Comparison of ENCODE assay signal across 8 mouse cellular contexts in the genomic region with DNA sequence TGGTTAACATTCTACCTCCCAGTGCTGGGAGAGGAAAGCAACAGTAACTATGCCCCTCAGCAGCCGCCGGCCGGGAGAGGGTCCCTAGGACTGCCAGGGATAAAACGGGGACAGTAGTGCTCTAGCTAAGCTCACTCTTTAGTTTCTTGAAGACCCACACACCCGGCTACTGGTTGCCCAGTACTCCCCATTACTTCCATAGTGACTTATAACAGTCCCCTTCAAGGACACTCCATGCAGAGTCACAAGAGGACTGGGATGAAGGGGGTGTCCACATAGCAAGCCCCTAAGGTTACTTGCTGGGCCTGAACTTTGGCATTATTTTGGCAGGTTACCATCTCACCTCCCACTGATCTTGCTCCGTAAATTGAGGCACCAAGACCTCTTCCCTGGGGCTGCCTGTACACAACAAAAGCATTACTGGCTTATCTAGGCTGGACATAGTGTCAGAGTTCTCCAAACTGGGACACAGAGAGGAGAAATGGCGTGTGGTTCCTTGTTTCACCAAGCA. TPM values are rescaled to one million over a fixed set of nuclear protein-coding genes. Genes with fewer than 3 reads are reported as not detected.
DNase-seq lines count a peak whose midpoint lies in the region; ATAC-seq and TF ChIP-seq lines count a peak whose summit lies in the region.

No protein-coding gene starts in this region.

- peak overlapping the region; percentile 65 for H3K4me2 ChIP-seq in liver, embryonic 11.5 days
- peak overlapping the region; percentile 81 for H3K4me2 ChIP-seq in stomach, postnatal 0 days (replicated peaks; ENCODE audit: low read depth)

- 73% methylated on average over 7 of the region's 7 CpGs for WGBS in thymus, adult 2 months
- 42% methylated on average over 7 of the region's 7 CpGs for WGBS in liver, embryonic 11.5 days
- WGBS in stomach, postnatal 0 days, result 62% methylated on average over 7 of the region's 7 CpGs

- ATAC-seq in erythroblast, adult 5-6 weeks (replicated peaks; ENCODE audit: low FRiP score, poor library complexity, severe bottlenecking), result no peak
- no peak for ATAC-seq in liver, embryonic 11.5 days (replicated peaks; ENCODE audit: low FRiP score)
- no peak for ATAC-seq in stomach, postnatal 0 days (ENCODE audit: low FRiP score, low TSS enrichment)

- TF ChIP-seq EP300 in stomach, postnatal 0 days (optimal IDR thresholded peaks at IDR 0.05), result no peak

- TF ChIP-seq POLR2A in thymus, adult 2 months (IDR thresholded peaks at IDR 0.05; ENCODE audit: control insufficient read depth, extremely low read depth, insufficient read depth, low read length, poor library complexity), result no peak

- no peak for DNase-seq in thymus, adult 2 months
- no peak for DNase-seq in thymus, postnatal 10 days (ENCODE audit: low spot score in 2 of 2)
- no peak for DNase-seq in liver, embryonic 11.5 days (ENCODE audit: low spot score)
- DNase-seq in stomach, postnatal 0 days (ENCODE audit: low spot score), result no peak
- DNase-seq in gastrocnemius, postnatal 25 days, result no peak
- no peak for DNase-seq in lung, postnatal 25 days (ENCODE audit: low spot score)

- peak overlapping the region; percentile 87 for H3K4me3 ChIP-seq in erythroblast, embryonic 14.5 days (replicated peaks)
- peak overlapping the region; percentile 64; the same call in 1 of the 2 replicates for H3K4me3 ChIP-seq in thymus, adult 2 months (ENCODE audit: control insufficient read depth, insufficient read depth, low read length)
- peak overlapping the region; percentile 89 for H3K4me3 ChIP-seq in liver, embryonic 11.5 days (ENCODE audit: low read depth, low read length)
- H3K4me3 ChIP-seq in stomach, postnatal 0 days (ENCODE audit: low read depth, low read length), result peak overlapping the region; percentile 80

- peaks cover 63% of the 10 kb centered on the region for H3K36me3 ChIP-seq in erythroblast, embryonic 14.5 days (ENCODE audit: control insufficient read depth)
- H3K36me3 ChIP-seq in thymus, adult 2 months (ENCODE audit: control insufficient read depth, insufficient read depth, low read length), result no peaks in the 10 kb centered on the region
- H3K36me3 ChIP-seq in liver, embryonic 11.5 days (ENCODE audit: control insufficient read depth, insufficient read depth, low read length), result no peaks in the 10 kb centered on the region
- H3K36me3 ChIP-seq in stomach, postnatal 0 days (ENCODE audit: control insufficient read depth, insufficient read depth, low read length), result peaks cover 2% of the 10 kb centered on the region; the same call in 1 of the 2 replicates

- no peak for TF ChIP-seq CTCF in thymus, adult 2 months (IDR thresholded peaks at IDR 0.05; ENCODE audit: borderline replicate concordance, control insufficient read depth, extremely low read depth, insufficient read depth, low read length, poor library complexity)
- TF ChIP-seq CTCF in stomach, postnatal 0 days (IDR thresholded peaks at IDR 0.05; ENCODE audit: low read depth), result no peak

- H3K27me3 ChIP-seq in erythroblast, embryonic 14.5 days (ENCODE audit: control insufficient read depth), result no peaks in the 10 kb centered on the region
- H3K27me3 ChIP-seq in thymus, adult 2 months (ENCODE audit: control insufficient read depth, insufficient read depth, low read length), result no peaks in the 10 kb centered on the region
- H3K27me3 ChIP-seq in liver, embryonic 11.5 days (replicated peaks; ENCODE audit: control insufficient read depth, insufficient read depth, low read length), result no peaks in the 10 kb centered on the region
- no peaks in the 10 kb centered on the region for H3K27me3 ChIP-seq in stomach, postnatal 0 days (ENCODE audit: control insufficient read depth, insufficient read depth, low read length)

- peak overlapping the region; percentile 73 for H3K9ac ChIP-seq in liver, embryonic 11.5 days (ENCODE audit: low read depth, low read length)
- H3K9ac ChIP-seq in stomach, postnatal 0 days (ENCODE audit: low read length), result peak overlapping the region; percentile 88

- H3K27ac ChIP-seq in thymus, adult 2 months (ENCODE audit: control insufficient read depth, insufficient read depth, low read length), result no peak overlapping the region
- peak overlapping the region; percentile 95 for H3K27ac ChIP-seq in liver, embryonic 11.5 days (ENCODE audit: low read depth, low read length)
- peak overlapping the region; percentile 91 for H3K27ac ChIP-seq in stomach, postnatal 0 days (replicated peaks)

- H3K4me1 ChIP-seq in erythroblast, embryonic 14.5 days (ENCODE audit: control insufficient read depth), result peaks cover 68% of the 10 kb centered on the region
- H3K4me1 ChIP-seq in thymus, adult 2 months (replicated peaks; ENCODE audit: control insufficient read depth, insufficient read depth, low read length), result peaks cover 17% of the 10 kb centered on the region
- H3K4me1 ChIP-seq in liver, embryonic 11.5 days (replicated peaks; ENCODE audit: control insufficient read depth, insufficient read depth, low read length), result peaks cover 30% of the 10 kb centered on the region
- H3K4me1 ChIP-seq in stomach, postnatal 0 days (replicated peaks; ENCODE audit: control insufficient read depth, insufficient read depth), result peaks cover 7% of the 10 kb centered on the region; the same call in 1 of the 2 replicates

- no peaks in the 10 kb centered on the region for H3K9me3 ChIP-seq in erythroblast, embryonic 14.5 days (ENCODE audit: control insufficient read depth, low read length)
- H3K9me3 ChIP-seq in liver, embryonic 11.5 days (ENCODE audit: control insufficient read depth, low read length), result no peaks in the 10 kb centered on the region
- no peaks in the 10 kb centered on the region for H3K9me3 ChIP-seq in stomach, postnatal 0 days (ENCODE audit: control insufficient read depth, low read length)

RNA-seq across cellular contexts. Expression of gene Nacc2, which starts 16.1 kb away (rescaled TPM):
- polyA plus RNA-seq in erythroblast, embryonic 14.5 days (2012), result 0.08 and 0.17 TPM in 2 replicates
- 1.0 TPM in 1 of 2 replicates, not detected in the other for total RNA-seq in erythroblast, adult 5-6 weeks (2015; ENCODE audit: low replicate concordance)
- total RNA-seq in erythroblast, adult 5-6 weeks (2017; ENCODE audit: low replicate concordance), result 0.77 and 3.3 TPM in 2 replicates
- polyA plus RNA-seq in thymus, adult 2 months (2012; rRNA removed), result 12.6 and 13.8 TPM in 2 replicates
- 4.0 TPM in 2 replicates for polyA plus RNA-seq in liver, embryonic 11.5 days (2014; fragmentation: Nextera tagmentation; extraction: Ambion mirVana)
- polyA plus RNA-seq in stomach, postnatal 0 days (2015; fragmentation: Nextera tagmentation; extraction: Ambion mirVana), result 12.6 and 13.3 TPM in 2 replicates
- total RNA-seq in gastrocnemius, postnatal 25 days (2021), result 10 to 100 TPM; 18.2 to 23.7 TPM
